Mouse (Mus musculus): ENCODE results near the gene Eci2. TPM values are rescaled to one million over a fixed set of nuclear protein-coding genes. Genes with fewer than 3 reads are reported as not detected.
"Not testable (repeated sequence)": the region's sequence is repeated elsewhere in the genome, so short reads cannot be mapped to it uniquely, and the experiment has no call there.

Gene Eci2
- total RNA-seq, 2 experiments from 2014 or later: 39.4 to 41.5 TPM

- no peak for TF ChIP-seq CTCF (IDR thresholded peaks at IDR 0.05)
- Histone ChIP-seq H3K27ac (no peak overlapping the region), H3K4me3 (no peak overlapping the region)
- intact Hi-C loops (cut with DNase I): no loop called here
- DNase-seq (ENCODE audit: extremely low spot score in 1 of 2, low spot score in 2 of 2): no peak
Measured at GRCm38 (mm10) chr13:34991581-34992273, 35.2 kb downstream of the Eci2 start.

GRCm38 (mm10) chr13:34983479-34983878, 43.4 kb downstream of the Eci2 start:
- H3K4me3 ChIP-seq; intact Hi-C loops (cut with DNase I); H3K27ac ChIP-seq; DNase-seq (ENCODE audit: extremely low spot score in 1 of 2, low spot score in 2 of 2): not testable (repeated sequence)

- DNase-seq (ENCODE audit: extremely low spot score in 1 of 2, low spot score in 2 of 2); intact Hi-C loops (cut with DNase I); H3K4me3 ChIP-seq; H3K27ac ChIP-seq: not testable (repeated sequence)
Measured at GRCm38 (mm10) chr13:34978635-34979034, 48.3 kb downstream of the Eci2 start.

- no peak overlapping the region for H3K27ac ChIP-seq
- H3K4me3 ChIP-seq: no peak overlapping the region
- no peak for TF ChIP-seq CTCF (IDR thresholded peaks at IDR 0.05)
- DNase-seq (ENCODE audit: extremely low spot score in 1 of 2, low spot score in 2 of 2): no peak
- intact Hi-C loops (cut with DNase I): no loop called here
Measured at GRCm38 (mm10) chr13:34977410-34977809, 49.5 kb downstream of the Eci2 start.

- intact Hi-C loops (cut with DNase I): no loop called here
- no peak overlapping the region for H3K4me3 ChIP-seq
- DNase-seq (ENCODE audit: extremely low spot score in 1 of 2, low spot score in 2 of 2): no peak
- no peak overlapping the region for H3K27ac ChIP-seq
- no peak for TF ChIP-seq CTCF (IDR thresholded peaks at IDR 0.05)
Measured at GRCm38 (mm10) chr13:34976116-34976515, 50.8 kb downstream of the Eci2 start.

GRCm38 (mm10) chr13:34973770-34974169, 53.1 kb downstream of the Eci2 start:
- DNase-seq (ENCODE audit: extremely low spot score in 1 of 2, low spot score in 2 of 2): no peak
- Histone ChIP-seq H3K4me3 (no peak overlapping the region), H3K27ac (no peak overlapping the region)
- peak; percentile 3; the same call in 1 of the 2 replicates for TF ChIP-seq CTCF (IDR thresholded peaks at IDR 0.05)
- intact Hi-C loops (cut with DNase I): loop anchor here (2.0 kb wide), 1 partner anchor 61 kb away; no protein-coding TSS in a partner anchor

- no peak for DNase-seq (ENCODE audit: extremely low spot score in 1 of 2, low spot score in 2 of 2)
- Histone ChIP-seq H3K27ac (no peak overlapping the region), H3K4me3 (no peak overlapping the region)
- intact Hi-C loops (cut with DNase I): loop anchor here (2.0 kb wide), 1 partner anchor 60 kb away; no protein-coding TSS in a partner anchor
- TF ChIP-seq CTCF (IDR thresholded peaks at IDR 0.05): peak; percentile 68
Measured at GRCm38 (mm10) chr13:34973149-34973548, 53.7 kb downstream of the Eci2 start.

- not testable (repeated sequence) for H3K4me3 ChIP-seq; H3K27ac ChIP-seq; DNase-seq (ENCODE audit: extremely low spot score in 1 of 2, low spot score in 2 of 2)
- intact Hi-C loops (cut with DNase I): loop anchor here (2.0 kb wide), 1 partner anchor 60 kb away; no protein-coding TSS in a partner anchor
Measured at GRCm38 (mm10) chr13:34972456-34972855, 54.4 kb downstream of the Eci2 start.

GRCm38 (mm10) chr13:34965647-34966046, 61.2 kb downstream of the Eci2 start:
- intact Hi-C loops (cut with DNase I); DNase-seq (ENCODE audit: extremely low spot score in 1 of 2, low spot score in 2 of 2); H3K27ac ChIP-seq: not testable (repeated sequence)

GRCm38 (mm10) chr13:34964866-34965265, 62.0 kb downstream of the Eci2 start:
- Histone ChIP-seq H3K4me3 (peak overlapping the region; percentile 36), H3K27ac (no peak overlapping the region)
- DNase-seq (ENCODE audit: extremely low spot score in 1 of 2, low spot score in 2 of 2): no peak
- TF ChIP-seq CTCF (IDR thresholded peaks at IDR 0.05): no peak
- intact Hi-C loops (cut with DNase I): no loop called here

More at GRCm38 (mm10) chr13:34965647-34966046, 61.2 kb downstream of the Eci2 start:
- H3K4me3 ChIP-seq: not testable (repeated sequence)

- DNase-seq (ENCODE audit: extremely low spot score in 1 of 2, low spot score in 2 of 2): no peak
- no peak for TF ChIP-seq CTCF (IDR thresholded peaks at IDR 0.05)
- Histone ChIP-seq H3K27ac (no peak overlapping the region), H3K4me3 (peak overlapping the region; percentile 36)
- intact Hi-C loops (cut with DNase I): no loop called here
Measured at GRCm38 (mm10) chr13:34964419-34964818, 62.5 kb downstream of the Eci2 start.

- intact Hi-C loops (cut with DNase I): no loop called here
- no peak within 1 kb of the TSS for H3K27ac ChIP-seq
- no peak for TF ChIP-seq CTCF (IDR thresholded peaks at IDR 0.05)
- H3K4me3 ChIP-seq: peak within 1 kb of the TSS; percentile 36
- peak in 1 of 2 experiments; percentile 10 for DNase-seq (ENCODE audit: extremely low spot score in 1 of 2, low spot score in 2 of 2)
Measured at GRCm38 (mm10) chr13:34963511-34964397, 63.1 kb downstream of the Eci2 start, which contains the start of gene Eci3. Gene Eci3 (minus strand): TSS chr13:34963810.

Measured in left cerebral cortex, adult 2 months (tissue).